14 mouse cellular contexts compared by ENCODE assay signal in the genomic region with DNA sequence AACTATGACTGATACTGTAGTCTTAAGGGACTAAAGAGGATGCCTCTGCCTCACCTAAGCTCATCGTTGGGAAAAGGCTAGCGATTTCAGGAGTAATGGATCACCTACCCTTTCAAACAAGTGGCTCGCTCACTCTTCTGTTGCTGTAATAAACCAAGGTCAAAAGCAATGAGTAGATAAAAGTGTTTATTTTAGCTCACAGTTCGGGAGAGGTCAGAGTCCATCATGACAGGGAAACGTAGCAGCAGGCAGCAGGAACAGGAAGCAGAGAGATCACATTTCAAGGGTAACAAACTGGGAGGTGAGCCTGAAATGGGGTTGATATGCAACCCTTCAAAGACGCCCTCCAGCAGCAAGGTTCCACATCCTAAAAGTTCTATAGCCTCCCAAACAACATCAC.
"Had no signal": no experiment of that assay in that cellular context is flagged by ENCODE, and none has a peak within 500 bp of the region (broad histone marks: within the 10 kb centered on the region; RNA-seq: fewer than 3 reads in every experiment).

No protein-coding gene starts in this region.

- H3K9me3 ChIP-seq: midbrain, embryonic 10.5 days; midbrain, embryonic 13.5 days; neural tube, embryonic 12.5 days had no signal

- H3K4me1 ChIP-seq: midbrain, embryonic 13.5 days; neural tube, embryonic 12.5 days had no signal

- H3K27ac ChIP-seq: liver, embryonic 14.5 days; midbrain, embryonic 10.5 days; midbrain, embryonic 13.5 days; neural tube, embryonic 12.5 days had no signal

- H3K36me3 ChIP-seq: midbrain, embryonic 10.5 days; midbrain, embryonic 13.5 days; neural tube, embryonic 12.5 days had no signal

- H3K27me3 ChIP-seq: midbrain, embryonic 13.5 days; neural tube, embryonic 12.5 days had no signal

- H3K4me3 ChIP-seq: midbrain, embryonic 10.5 days; midbrain, embryonic 13.5 days; neural tube, embryonic 12.5 days had no signal

- ATAC-seq: midbrain, embryonic 13.5 days; midbrain, embryonic 16.5 days had no signal

- H3K9ac ChIP-seq: liver, embryonic 14.5 days; lung, embryonic 14.5 days; midbrain, embryonic 13.5 days; neural tube, embryonic 12.5 days had no signal

- H3K4me2 ChIP-seq: lung, embryonic 14.5 days; midbrain, embryonic 13.5 days; neural tube, embryonic 12.5 days had no signal

- DNase-seq: lung, adult 18-20 months; lung, embryonic 14.5 days; lung, postnatal 10 days; lung, postnatal 4 days; right cerebral cortex, postnatal 14 days; spleen, adult 18-20 months; thymus, adult 18-20 months; thymus, postnatal 14 days; thymus, postnatal 36 days had no signal
